Mouse (Mus musculus) MEL (cell line): ENCODE measurements around the gene Ppp6r2. TPM values are rescaled to one million over a fixed set of nuclear protein-coding genes. Genes with fewer than 3 reads are reported as not detected.

Experiments used
- DNase-seq: peaks from one replicate; pipeline ENCODE4 v3.0.0; 2011; ENCODE audit warnings: low read depth, low spot score
- H3K27ac ChIP-seq: 2 replicates; pipeline ENCODE4 v1.5.1; 2012; ENCODE audit warnings: low read depth, mild to moderate bottlenecking, control low read depth, low read length, moderate library complexity; ENCODE audit not compliant: control insufficient read depth
- H3K27me3 ChIP-seq, 2 experiments: fragments of 150-350 bp in 1 of 2; sonication (generic) in 1 of 2; 2 replicates each; pipeline ENCODE4 v1.6.1; 2012; ENCODE audit warnings: low read length in 2 of 2, mild to moderate bottlenecking in 2 of 2, improper control_type of control experiment in 1 of 2, moderate library complexity in 1 of 2; ENCODE audit not compliant: insufficient read depth in 2 of 2, control insufficient read depth in 1 of 2
- H3K36me3 ChIP-seq, 2 experiments: 2 replicates each; pipeline ENCODE4 v1.6.1; 2012 to 2014; ENCODE audit warnings: low read length in 2 of 2, improper control_type of control experiment in 1 of 2, inconsistent platforms in 1 of 2, mild to moderate bottlenecking in 1 of 2; ENCODE audit not compliant: insufficient read depth in 2 of 2, control insufficient read depth in 1 of 2
- H3K4me1 ChIP-seq, 2 experiments: fragments of 150-350 bp in 1 of 2; sonication (generic) in 1 of 2; 2 replicates each; pipeline ENCODE4 v1.6.1; 2012; ENCODE audit warnings: low read length in 2 of 2, improper control_type of control experiment in 1 of 2, mild to moderate bottlenecking in 1 of 2; ENCODE audit not compliant: insufficient read depth in 2 of 2, control insufficient read depth in 1 of 2
- H3K4me3 ChIP-seq, 2 experiments: fragments of 150-350 bp in 1 of 2; sonication (generic) in 1 of 2; 2 replicates each; pipeline ENCODE4 v1.5.1; 2012; ENCODE audit warnings: low read depth in 2 of 2, low read length in 2 of 2, mild to moderate bottlenecking in 2 of 2, moderate library complexity in 2 of 2, control low read depth in 1 of 2, improper control_type of control experiment in 1 of 2; ENCODE audit not compliant: control insufficient read depth in 1 of 2, insufficient read depth in 1 of 2
- H3K79me2 ChIP-seq: 2 replicates; pipeline ENCODE4 v1.6.1; 2012; ENCODE audit warnings: mild to moderate bottlenecking, low read length, moderate library complexity; ENCODE audit not compliant: control insufficient read depth, poor library complexity, insufficient read depth
- H3K9ac ChIP-seq: 2 replicates; pipeline ENCODE4 v1.6.1; 2012; ENCODE audit warnings: low read depth, mild to moderate bottlenecking, control low read depth, low read length, moderate library complexity; ENCODE audit not compliant: control insufficient read depth, poor library complexity, severe bottlenecking
- H3K9me3 ChIP-seq: fragments of 150-350 bp; sonication (generic); replicated peaks from 2 replicates; pipeline ENCODE4 v1.6.1; 2012; ENCODE audit warnings: mild to moderate bottlenecking, low read length, improper control_type of control experiment, moderate library complexity; ENCODE audit not compliant: insufficient read depth
- CHD2 ChIP-seq: IDR thresholded peaks from 2 replicates; pipeline ENCODE4 v1.6.1; 2011; ENCODE audit warnings: low read length, improper control_type of control experiment
- CTCF ChIP-seq, 3 experiments: IDR thresholded peaks in 2 of 3; conservative IDR thresholded peaks in 1 of 3; 2 replicates each; pipeline ENCODE4 v1.5.1; 2011 to 2012; ENCODE audit warnings: low read length in 3 of 3, low read depth in 2 of 3, mild to moderate bottlenecking in 2 of 3, improper control_type of control experiment in 1 of 3, inconsistent platforms in 1 of 3, mixed read lengths in 1 of 3, moderate library complexity in 1 of 3; ENCODE audit not compliant: control insufficient read depth in 1 of 3, insufficient read depth in 1 of 3, poor library complexity in 1 of 3, severe bottlenecking in 1 of 3
- E2F4 ChIP-seq: IDR thresholded peaks from 2 replicates; pipeline ENCODE4 v1.6.1; 2011; ENCODE audit warnings: low read depth, low read length, improper control_type of control experiment, borderline replicate concordance
- ELF1 ChIP-seq: IDR thresholded peaks from 2 replicates; pipeline ENCODE4 v1.6.1; 2014; ENCODE audit warnings: low read depth, mild to moderate bottlenecking, inconsistent platforms, low read length, improper control_type of control experiment, moderate library complexity
- ETS1 ChIP-seq: IDR thresholded peaks from 2 replicates; pipeline ENCODE4 v1.6.1; 2012; ENCODE audit warnings: low read depth, mild to moderate bottlenecking, inconsistent platforms, low read length, improper control_type of control experiment, moderate library complexity
- HCFC1 ChIP-seq: IDR thresholded peaks from 2 replicates; pipeline ENCODE4 v1.6.1; 2012; ENCODE audit warnings: low read depth, mild to moderate bottlenecking, inconsistent platforms, low read length, improper control_type of control experiment, moderate library complexity
- KAT2A ChIP-seq: conservative IDR thresholded peaks from 2 replicates; pipeline ENCODE4 v1.6.1; 2012; ENCODE audit warnings: low read depth, low read length, improper control_type of control experiment, inconsistent platforms
- MAFK ChIP-seq: IDR thresholded peaks from 2 replicates; pipeline ENCODE4 v1.6.1; 2011; ENCODE audit warnings: low read depth, mild to moderate bottlenecking, low read length, improper control_type of control experiment, borderline replicate concordance
- MAZ ChIP-seq: IDR thresholded peaks from 2 replicates; pipeline ENCODE4 v1.6.1; 2012; ENCODE audit warnings: low read depth, mild to moderate bottlenecking, inconsistent platforms, low read length, improper control_type of control experiment
- MXI1 ChIP-seq: IDR thresholded peaks from 2 replicates; pipeline ENCODE4 v1.6.1; 2011; ENCODE audit warnings: mild to moderate bottlenecking, low read depth, low read length, improper control_type of control experiment
- MYB ChIP-seq: IDR thresholded peaks from 2 replicates; pipeline ENCODE4 v1.6.1; 2011; ENCODE audit warnings: mild to moderate bottlenecking, low read depth, low read length, improper control_type of control experiment
- MYC ChIP-seq: IDR thresholded peaks from 2 replicates; pipeline ENCODE4 v1.6.1; 2011; ENCODE audit warnings: low read depth, mild to moderate bottlenecking, low read length, improper control_type of control experiment, moderate library complexity
- NELFE ChIP-seq: IDR thresholded peaks from 2 replicates; pipeline ENCODE4 v1.6.1; 2011; ENCODE audit warnings: low read depth, low read length, improper control_type of control experiment
- NRF1 ChIP-seq: IDR thresholded peaks from 2 replicates; pipeline ENCODE4 v1.6.1; 2014; ENCODE audit warnings: low read depth, mild to moderate bottlenecking, inconsistent platforms, low read length, improper control_type of control experiment, moderate library complexity; ENCODE audit not compliant: poor library complexity, insufficient read depth, severe bottlenecking
- POLR2A ChIP-seq, 2 experiments: IDR thresholded peaks; 2 replicates each; pipeline ENCODE4 v1.6.1; 2011 to 2012; ENCODE audit warnings: low read length in 2 of 2, mild to moderate bottlenecking in 2 of 2, control low read depth in 1 of 2, improper control_type of control experiment in 1 of 2, low read depth in 1 of 2, moderate library complexity in 1 of 2; ENCODE audit not compliant: control insufficient read depth in 1 of 2, insufficient read depth in 1 of 2, poor library complexity in 1 of 2
- POLR2AphosphoS2 ChIP-seq: IDR thresholded peaks from 2 replicates; pipeline ENCODE4 v1.6.1; 2011; ENCODE audit warnings: low read length, improper control_type of control experiment
- RAD21 ChIP-seq: IDR thresholded peaks from 2 replicates; pipeline ENCODE4 v1.6.1; 2011; ENCODE audit warnings: mild to moderate bottlenecking, low read depth, low read length, improper control_type of control experiment
- SIN3A ChIP-seq: IDR thresholded peaks from 2 replicates; pipeline ENCODE4 v1.6.1; 2012; ENCODE audit warnings: low read length, improper control_type of control experiment, inconsistent platforms
- TBP ChIP-seq: IDR thresholded peaks from 2 replicates; pipeline ENCODE4 v1.8.0; 2011; ENCODE audit warnings: low read depth, low read length, improper control_type of control experiment
- TCF12 ChIP-seq: IDR thresholded peaks from 2 replicates; pipeline ENCODE4 v1.6.1; 2014; ENCODE audit warnings: low read depth, mild to moderate bottlenecking, inconsistent platforms, low read length, improper control_type of control experiment, moderate library complexity
- UBTF ChIP-seq: IDR thresholded peaks from 2 replicates; pipeline ENCODE4 v1.6.1; 2012; ENCODE audit warnings: low read depth, mild to moderate bottlenecking, inconsistent platforms, low read length, improper control_type of control experiment, moderate library complexity, borderline replicate concordance; ENCODE audit not compliant: insufficient read depth
- ZC3H11A ChIP-seq: IDR thresholded peaks from 2 replicates; pipeline ENCODE4 v1.6.1; 2012; ENCODE audit warnings: low read depth, mild to moderate bottlenecking, inconsistent platforms, low read length, improper control_type of control experiment
- ZKSCAN1 ChIP-seq: IDR thresholded peaks from 2 replicates; pipeline ENCODE4 v1.6.1; 2012; ENCODE audit warnings: low read depth, mild to moderate bottlenecking, inconsistent platforms, low read length, improper control_type of control experiment, moderate library complexity
- ZMIZ1 ChIP-seq: IDR thresholded peaks from 2 replicates; pipeline ENCODE4 v1.6.1; 2012; ENCODE audit warnings: low read depth, mild to moderate bottlenecking, inconsistent platforms, low read length, improper control_type of control experiment, moderate library complexity
- ZNF384 ChIP-seq: IDR thresholded peaks from 2 replicates; pipeline ENCODE4 v1.6.1; 2012; ENCODE audit warnings: low read depth, mild to moderate bottlenecking, inconsistent platforms, low read length, improper control_type of control experiment
- polyA plus RNA-seq, 2 experiments: library from polyadenylated mRNA; stranded (reverse) in 1 of 2; unstranded in 1 of 2; fragments of >175 nt in 1 of 2; fragments of >200 nt in 1 of 2; gene quantifications; 2 replicates each; pipeline versions ENCODE4 v1.2.1 to v1.2.4; 2012; ENCODE audit warnings: low replicate concordance in 2 of 2, low read depth in 1 of 2; ENCODE audit not compliant: insufficient read length in 2 of 2, insufficient read depth in 1 of 2, missing spikeins in 1 of 2
- total RNA-seq: library from RNA; depleted of rRNA; stranded (reverse); fragments of 300-350 nt; gene quantifications from 2 replicates; pipeline ENCODE4 v1.2.3, GENCODE M21; 2012; rRNA removed

Gene Ppp6r2
- total RNA-seq (13.5 and 15.5 TPM in 2 replicates), polyA plus RNA-seq (10 to 100 TPM in 1 of 2 experiments, not detected in 1; 23.2 TPM)

DNA sequence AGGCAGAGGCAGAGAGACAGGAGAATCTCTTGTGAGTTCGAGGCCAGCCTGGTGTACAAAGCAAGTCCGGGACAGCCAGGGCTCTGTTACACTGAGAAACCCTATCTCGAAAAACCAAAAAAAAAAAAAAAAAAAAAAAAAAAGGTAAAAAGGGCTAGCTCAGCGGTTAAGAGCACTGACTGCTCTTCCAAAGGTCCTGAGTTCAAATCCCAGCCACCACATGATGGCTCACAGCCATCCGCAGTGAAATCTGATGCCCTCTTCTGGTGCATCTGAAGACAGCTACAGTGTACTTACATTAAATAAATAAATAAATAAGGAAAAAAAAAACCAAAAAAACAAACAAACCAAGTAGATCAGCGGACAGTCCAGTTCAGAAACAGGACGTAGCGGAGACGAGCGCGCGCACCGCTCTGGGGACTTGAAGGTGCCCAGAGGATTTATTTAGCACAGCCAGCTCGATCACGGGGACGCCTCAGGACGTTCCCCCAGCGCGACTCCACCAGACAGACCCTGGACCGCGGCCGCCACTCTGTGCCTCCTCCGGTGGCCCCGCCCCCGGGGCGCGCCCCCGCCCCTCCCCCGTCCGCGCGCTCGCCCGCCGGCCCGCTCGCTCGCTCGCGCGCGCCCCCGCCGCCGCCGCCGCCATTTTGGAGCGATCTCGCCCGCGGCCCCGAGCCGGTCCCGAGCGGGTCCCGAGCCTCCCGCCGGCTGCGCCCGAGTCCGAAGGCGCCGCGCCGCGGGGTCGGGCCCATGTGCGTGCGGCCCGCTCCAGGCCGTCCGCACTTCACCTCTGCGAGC, at the start of gene Ppp6r2:
Ppp6r2 (plus strand) TSS at position 639 of the 801 bp plus-strand sequence.
- no peaks in the 10 kb centered on the region for H3K9me3 ChIP-seq
- H3K9ac ChIP-seq, result peak within 1 kb of the TSS; percentile 99
- H3K36me3 ChIP-seq, result peaks cover 0 to 35% of the 10 kb centered on the region in 2 experiments; a peak in 2 of 4 replicates
- H3K4me1 ChIP-seq, result peaks cover 24 to 30% of the 10 kb centered on the region in 2 experiments
- peak; percentile 86 for DNase-seq
- peak within 1 kb of the TSS; percentile 80 for H3K27ac ChIP-seq
- TF ChIP-seq MYB (no peak), CHD2 (no peak), NRF1 (0 out of 2 replicates have a peak, but pooled peaks have one; percentile 5), KAT2A (no peak), POLR2AphosphoS2 (no peak; the same call in 1 of the 2 replicates), ZKSCAN1 (no peak), SIN3A (no peak), HCFC1 (peak; percentile 43; the same call in 1 of the 2 replicates), MXI1 (no peak; the same call in 1 of the 2 replicates), ZNF384 (peak; percentile 91), POLR2A (IDR thresholded peaks at IDR 0.05; ENCODE audit: control insufficient read depth in 1 of 2, insufficient read depth in 1 of 2, low read depth in 1 of 2, low read length in 2 of 2, poor library complexity in 1 of 2) (peak; percentile 67 to 80; a peak in 3 of 4 replicates), ZMIZ1 (peak; percentile 61; the same call in 1 of the 2 replicates), ZC3H11A (no peak), NELFE (peak; percentile 62), ETS1 (0 out of 2 replicates have a peak, but pooled peaks have one; percentile 6), RAD21 (no peak), UBTF (no peak), ELF1 (no peak), E2F4 (no peak), MAZ (0 out of 2 replicates have a peak, but pooled peaks have one; percentile 16), MAFK (no peak), TBP (peak; percentile 66), CTCF (IDR thresholded peaks at IDR 0.05 in 2 of 3, conservative IDR thresholded peaks at IDR 0.05 in 1 of 3; ENCODE audit: control insufficient read depth in 1 of 3, insufficient read depth in 1 of 3, low read depth in 2 of 3, low read length in 3 of 3, poor library complexity in 1 of 3, severe bottlenecking in 1 of 3) (peak in 1 of 3 experiments; percentile 9; a peak in 1 of 6 replicates), MYC (no peak), TCF12 (0 out of 2 replicates have a peak, but pooled peaks have one; percentile 30)
- H3K4me3 ChIP-seq, result peak within 1 kb of the TSS; percentile 84 to 97
- H3K79me2 ChIP-seq, result peaks cover 14% of the 10 kb centered on the region
- no peaks in the 10 kb centered on the region for H3K27me3 ChIP-seq
